Comparison of ENCODE assay signal across 8 mouse cellular contexts in genomic region chr1:91052747-91053181, GRCm38 (mm10). TPM values are rescaled to one million over a fixed set of nuclear protein-coding genes. Genes with fewer than 3 reads are reported as not detected.
DNase-seq lines count a peak whose midpoint lies in the region; ATAC-seq and TF ChIP-seq lines count a peak whose summit lies in the region.

No protein-coding gene starts in this region.

- H3K36me3 ChIP-seq in C2C12 (ENCODE audit: control insufficient read depth, insufficient read depth) = no peaks in the 10 kb centered on the region
- no peaks in the 10 kb centered on the region for H3K36me3 ChIP-seq in heart, embryonic 14.5 days (ENCODE audit: control insufficient read depth, insufficient read depth, low read length)
- H3K36me3 ChIP-seq in liver, embryonic 15.5 days (replicated peaks) = no peaks in the 10 kb centered on the region
- H3K36me3 ChIP-seq in neural tube, embryonic 11.5 days (ENCODE audit: control insufficient read depth, insufficient read depth, low read length) = no peaks in the 10 kb centered on the region
- no peaks in the 10 kb centered on the region for H3K36me3 ChIP-seq in stomach, postnatal 0 days (ENCODE audit: control insufficient read depth, insufficient read depth, low read length)

- peaks cover 66% of the 10 kb centered on the region for H3K79me3 ChIP-seq in C2C12 (ENCODE audit: low read depth)

- H3K4me3 ChIP-seq in C2C12 (ENCODE audit: insufficient read depth, poor library complexity, severe bottlenecking) = peak overlapping the region; percentile 27
- H3K4me3 ChIP-seq in bone marrow, adult 2 months (replicated peaks; ENCODE audit: control insufficient read depth, low read depth, low read length) = peak overlapping the region; percentile 92
- peak overlapping the region; percentile 59 to 84 for H3K4me3 ChIP-seq in heart, embryonic 14.5 days (ENCODE audit: control insufficient read depth in 1 of 2, insufficient read depth in 1 of 2, low read depth in 1 of 2, low read length in 2 of 2)
- H3K4me3 ChIP-seq in liver, embryonic 15.5 days (replicated peaks) = peak overlapping the region; percentile 58
- peak overlapping the region; percentile 43 for H3K4me3 ChIP-seq in neural tube, embryonic 11.5 days (ENCODE audit: low read depth, low read length)
- H3K4me3 ChIP-seq in stomach, postnatal 0 days (ENCODE audit: low read depth, low read length) = peak overlapping the region; percentile 60

- peak overlapping the region; percentile 87 for H3ac ChIP-seq in C2C12 (ENCODE audit: control insufficient read depth, insufficient read length, low read depth)

- WGBS in bone marrow, adult 2 months = under 1% methylated on average over 28 of the region's 28 CpGs
- WGBS in heart, embryonic 14.5 days = under 1% methylated on average over 28 of the region's 28 CpGs
- under 1% methylated on average over 28 of the region's 28 CpGs for WGBS in liver, embryonic 15.5 days (ENCODE audit: insufficient replicate concordance)
- WGBS in neural tube, embryonic 11.5 days = under 1% methylated on average over 28 of the region's 28 CpGs
- whole genome bisulfite sequencing in stomach, postnatal 0 days = under 1% methylated on average over 28 of the region's 28 CpGs

- peaks cover 87% of the 10 kb centered on the region for H3K79me2 ChIP-seq in C2C12 (ENCODE audit: control insufficient read depth, insufficient read depth)

- peak overlapping the region; percentile 74 for H3K27ac ChIP-seq in bone marrow, adult 2 months (ENCODE audit: control insufficient read depth, insufficient read depth, low read depth, low read length, poor library complexity)
- H3K27ac ChIP-seq in heart, embryonic 14.5 days (replicated peaks in 1 of 2; ENCODE audit: control insufficient read depth in 1 of 2, insufficient read depth in 1 of 2, low read depth in 2 of 2, low read length in 2 of 2) = peak overlapping the region; percentile 83 to 97
- peak overlapping the region; percentile 38; the same call in 1 of the 2 replicates for H3K27ac ChIP-seq in liver, embryonic 15.5 days (replicated peaks)
- no peak overlapping the region for H3K27ac ChIP-seq in neural tube, embryonic 11.5 days (ENCODE audit: low read depth, low read length)
- peak overlapping the region; percentile 95 for H3K27ac ChIP-seq in stomach, postnatal 0 days (replicated peaks)

- H3K9ac ChIP-seq in heart, embryonic 14.5 days (ENCODE audit: low read length) = peak overlapping the region; percentile 87
- H3K9ac ChIP-seq in liver, embryonic 15.5 days = no peak overlapping the region; the same call in 1 of the 2 replicates
- H3K9ac ChIP-seq in neural tube, embryonic 11.5 days (ENCODE audit: low read length) = peak overlapping the region; percentile 55
- peak overlapping the region; percentile 77 for H3K9ac ChIP-seq in stomach, postnatal 0 days (ENCODE audit: low read length)

- peak; percentile 93 for ATAC-seq in heart, embryonic 14.5 days (ENCODE audit: insufficient number of reproducible peaks, insufficient read depth, low FRiP score, low read depth)
- peak; percentile 86 for ATAC-seq in liver, embryonic 15.5 days (ENCODE audit: insufficient read depth)
- ATAC-seq in neural tube, embryonic 11.5 days (ENCODE audit: insufficient read depth, low FRiP score, low TSS enrichment) = peak; percentile 94
- ATAC-seq in stomach, postnatal 0 days (ENCODE audit: low FRiP score, low TSS enrichment) = peak; percentile 94

- TF ChIP-seq CTCF in C2C12 (IDR thresholded peaks at IDR 0.05; ENCODE audit: control insufficient read depth, insufficient read depth, insufficient read length) = no peak
- TF ChIP-seq CTCF in bone marrow, adult 2 months (IDR thresholded peaks at IDR 0.05; ENCODE audit: control insufficient read depth, insufficient read depth, low read length) = no peak
- peak; percentile 24; the same call in 1 of the 2 replicates for TF ChIP-seq CTCF in stomach, postnatal 0 days (IDR thresholded peaks at IDR 0.05; ENCODE audit: low read depth)

- H3K27me3 ChIP-seq in C2C12 (ENCODE audit: control insufficient read depth, insufficient read depth, insufficient read length) = no peaks in the 10 kb centered on the region
- no peaks in the 10 kb centered on the region for H3K27me3 ChIP-seq in heart, embryonic 14.5 days (ENCODE audit: control insufficient read depth, insufficient read depth, low read length)
- peaks cover 39% of the 10 kb centered on the region for H3K27me3 ChIP-seq in liver, embryonic 15.5 days
- H3K27me3 ChIP-seq in neural tube, embryonic 11.5 days (ENCODE audit: control insufficient read depth, insufficient read depth, low read length) = peaks cover 4% of the 10 kb centered on the region; the same call in 1 of the 2 replicates
- no peaks in the 10 kb centered on the region for H3K27me3 ChIP-seq in stomach, postnatal 0 days (ENCODE audit: control insufficient read depth, insufficient read depth, low read length)

- peak; percentile 83 for DNase-seq in fibroblast of lung, adult 2 months (ENCODE audit: low read depth)
- DNase-seq in kidney, postnatal 10 days = peak; percentile 97
- peak; percentile 89 for DNase-seq in neural tube, embryonic 11.5 days (ENCODE audit: low spot score)
- peak; percentile 97 for DNase-seq in stomach, postnatal 0 days (ENCODE audit: low spot score)

- TF ChIP-seq EP300 in stomach, postnatal 0 days (optimal IDR thresholded peaks at IDR 0.05) = no peak

- H3K4me2 ChIP-seq in heart, embryonic 14.5 days (ENCODE audit: low read length) = peak overlapping the region; percentile 89
- peak overlapping the region; percentile 78 for H3K4me2 ChIP-seq in liver, embryonic 15.5 days
- peak overlapping the region; percentile 81 for H3K4me2 ChIP-seq in neural tube, embryonic 11.5 days (ENCODE audit: low read depth)
- H3K4me2 ChIP-seq in stomach, postnatal 0 days (replicated peaks; ENCODE audit: low read depth) = peak overlapping the region; percentile 83

- H3K9me3 ChIP-seq in heart, embryonic 14.5 days (ENCODE audit: control insufficient read depth, low read length) = no peaks in the 10 kb centered on the region
- H3K9me3 ChIP-seq in liver, embryonic 15.5 days (replicated peaks) = no peaks in the 10 kb centered on the region
- H3K9me3 ChIP-seq in neural tube, embryonic 11.5 days (ENCODE audit: control insufficient read depth, low read length) = no peaks in the 10 kb centered on the region
- no peaks in the 10 kb centered on the region for H3K9me3 ChIP-seq in stomach, postnatal 0 days (ENCODE audit: control insufficient read depth, low read length)

- 0 out of 2 replicates have a peak, but pooled peaks have one; percentile 45 for TF ChIP-seq POLR2A in bone marrow, adult 2 months (IDR thresholded peaks at IDR 0.05; ENCODE audit: borderline replicate concordance, control insufficient read depth, low read depth, low read length)

- H3K4me1 ChIP-seq in bone marrow, adult 2 months (ENCODE audit: control insufficient read depth, insufficient read depth, low read length) = peaks cover 7% of the 10 kb centered on the region; the same call in 1 of the 2 replicates
- H3K4me1 ChIP-seq in heart, embryonic 14.5 days (ENCODE audit: control insufficient read depth in 2 of 2, insufficient read depth in 2 of 2, low read length in 2 of 2) = peaks cover 43 to 58% of the 10 kb centered on the region in 2 experiments
- peaks cover 51% of the 10 kb centered on the region for H3K4me1 ChIP-seq in liver, embryonic 15.5 days (replicated peaks)
- H3K4me1 ChIP-seq in neural tube, embryonic 11.5 days (ENCODE audit: control insufficient read depth, insufficient read depth, low read length) = peaks cover 8% of the 10 kb centered on the region
- H3K4me1 ChIP-seq in stomach, postnatal 0 days (replicated peaks; ENCODE audit: control insufficient read depth, insufficient read depth) = peaks cover 19% of the 10 kb centered on the region

TF ChIP-seq in C2C12, 6 proteins besides CTCF, POLR2A, EP300 and RAD21:
- TF ChIP-seq MYOD1 (IDR thresholded peaks at IDR 0.05; ENCODE audit: control insufficient read depth, insufficient read length, low read depth) = peak; percentile 95
- TF ChIP-seq MAX (IDR thresholded peaks at IDR 0.05) = peak; percentile 89
- no peak for TF ChIP-seq MYOG (IDR thresholded peaks at IDR 0.05; ENCODE audit: control insufficient read depth, extremely low read depth, insufficient read length)
- TF ChIP-seq FOSL1 (IDR thresholded peaks at IDR 0.05; ENCODE audit: insufficient read depth, low read length, poor library complexity, severe bottlenecking) = no peak

RNA-seq across cellular contexts. Expression of gene Lrrfip1, which starts 54.2 kb away (rescaled TPM):
- polyA plus RNA-seq in C2C12 (2012; fragmentation: generic; extraction: Trizol) = 74.1 TPM
- 30.9 and 51.9 TPM in 2 replicates for polyA plus RNA-seq in bone marrow, adult 2 months (2011; ENCODE audit: insufficient read depth, insufficient read length, low replicate concordance, missing spikeins)
- polyA plus RNA-seq in heart, embryonic 14.5 days (2014; fragmentation: Nextera tagmentation; extraction: Ambion mirVana) = 151 and 161 TPM in 2 replicates
- polyA plus RNA-seq in liver, embryonic 15.5 days (2015; fragmentation: Nextera tagmentation; extraction: Ambion mirVana) = 14.9 and 16.7 TPM in 2 replicates
- polyA plus RNA-seq in neural tube, embryonic 11.5 days (2014; fragmentation: Nextera tagmentation; extraction: Ambion mirVana) = 26.9 and 29.9 TPM in 2 replicates
- polyA plus RNA-seq in stomach, postnatal 0 days (2015; fragmentation: Nextera tagmentation; extraction: Ambion mirVana) = 69.4 and 79.0 TPM in 2 replicates

Comparison
In these comparisons a context has a peak if more than half of its experiments do, and no peak if none do; other contexts are left out.
1. H3K4me3 ChIP-seq: peak in every context shown above with its lines; median percentile 92 in bone marrow, adult 2 months; 72 in heart, embryonic 14.5 days; 60 in stomach, postnatal 0 days; 58 in liver, embryonic 15.5 days; 43 in neural tube, embryonic 11.5 days; 27 in C2C12.